Mouse (Mus musculus): ENCODE measurements around the gene CN725425.

CN725425 gene

GRCm38 (mm10) chr15:91237294-91237693 is 38.0 kb downstream of the CN725425 start:
- no peak for DNase-seq

GRCm38 (mm10) chr15:91240683-91241335 is 41.5 kb downstream of the CN725425 start:
- no peak for DNase-seq

- no peak for DNase-seq
Observed at GRCm38 (mm10) chr15:91250815-91251214, 51.5 kb downstream of the CN725425 start.

- DNase-seq: no peak
Observed at GRCm38 (mm10) chr15:91251544-91252408, 52.5 kb downstream of the CN725425 start.

GRCm38 (mm10) chr15:91252956-91253355 is 53.7 kb downstream of the CN725425 start:
- no peak for DNase-seq

GRCm38 (mm10) chr15:91255308-91255707 is 56.0 kb downstream of the CN725425 start:
- DNase-seq: no peak

GRCm38 (mm10) chr15:91257140-91257539 is 57.8 kb downstream of the CN725425 start:
- DNase-seq: no peak

- no peak for DNase-seq
Observed at GRCm38 (mm10) chr15:91260578-91260977, 61.3 kb downstream of the CN725425 start.

- no peak for DNase-seq
Observed at GRCm38 (mm10) chr15:91263926-91264325, 64.6 kb downstream of the CN725425 start.

- no peak for DNase-seq
Observed at GRCm38 (mm10) chr15:91268532-91268931, 69.2 kb downstream of the CN725425 start.

- DNase-seq: no peak
Observed at GRCm38 (mm10) chr15:91275961-91276360, 76.7 kb downstream of the CN725425 start.

- DNase-seq: no peak
Observed at GRCm38 (mm10) chr15:91279571-91279970, 80.3 kb downstream of the CN725425 start.

GRCm38 (mm10) chr15:91281521-91281920 is 82.2 kb downstream of the CN725425 start:
- no peak for DNase-seq

GRCm38 (mm10) chr15:91282822-91283221 is 83.5 kb downstream of the CN725425 start:
- DNase-seq: no peak

- no peak for DNase-seq
Observed at GRCm38 (mm10) chr15:91283418-91283817, 84.1 kb downstream of the CN725425 start.

GRCm38 (mm10) chr15:91299319-91299835 is 100.1 kb downstream of the CN725425 start:
- DNase-seq: no peak

GRCm38 (mm10) chr15:91301366-91301765 is 102.1 kb downstream of the CN725425 start:
- DNase-seq: peak; percentile 83

- peak; percentile 32 for DNase-seq
Observed at GRCm38 (mm10) chr15:91304296-91304852, 105.1 kb downstream of the CN725425 start.
